ENCODE assay signal across 11 mouse cellular contexts in the genomic region with DNA sequence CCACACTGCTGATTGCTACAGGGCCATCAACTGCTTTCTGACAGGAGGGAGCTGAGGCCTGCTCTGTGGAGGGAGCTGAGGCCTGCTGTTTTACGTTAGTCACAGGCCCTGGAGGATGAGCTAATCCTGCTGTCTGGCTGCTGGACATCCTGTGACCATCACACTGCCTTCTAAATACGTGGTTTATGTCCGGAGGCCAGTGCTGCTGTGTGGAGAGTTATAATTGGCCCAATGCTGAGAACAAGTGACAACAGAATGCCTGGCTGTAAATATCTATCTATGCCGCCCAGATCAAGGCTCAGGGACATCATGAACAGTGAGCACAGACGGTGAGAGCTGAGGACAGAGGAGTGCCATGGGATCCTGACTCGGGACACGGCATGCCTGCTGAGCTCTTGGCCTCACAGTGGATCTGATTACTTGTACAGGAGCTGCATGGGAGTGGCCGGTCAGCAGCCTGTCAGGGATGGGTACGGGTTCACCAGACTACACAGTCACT. TPM values are rescaled to one million over a fixed set of nuclear protein-coding genes. Genes with fewer than 3 reads are reported as not detected.
A peak's percentile ranks its signal among the peaks of the same experiment; 100 is the strongest.
DNase-seq lines count a peak whose midpoint lies in the region; ATAC-seq and TF ChIP-seq lines count a peak whose summit lies in the region.
"Had no signal": no experiment of that assay in that cellular context is flagged by ENCODE, and none has a peak within 500 bp of the region (broad histone marks: within the 10 kb centered on the region; RNA-seq: fewer than 3 reads in every experiment).

No protein-coding gene starts in this region.

- H3K4me3 ChIP-seq in C2C12 (ENCODE audit: insufficient read depth, poor library complexity, severe bottlenecking) = no peak overlapping the region
- H3K4me3 ChIP-seq in heart, embryonic 15.5 days = no peak overlapping the region
- H3K4me3 ChIP-seq: left cerebral cortex, adult 2 months; midbrain, embryonic 15.5 days had no signal

- ATAC-seq in heart, embryonic 15.5 days (replicated peaks; ENCODE audit: insufficient number of reproducible peaks, insufficient read depth, low FRiP score, low read depth) = peak; percentile 60
- ATAC-seq: midbrain, embryonic 15.5 days had no signal

- no peaks in the 10 kb centered on the region for H3K27me3 ChIP-seq in C2C12 (ENCODE audit: control insufficient read depth, insufficient read depth, insufficient read length)
- no peaks in the 10 kb centered on the region for H3K27me3 ChIP-seq in heart, embryonic 15.5 days
- H3K27me3 ChIP-seq: midbrain, embryonic 15.5 days had no signal

- no peak overlapping the region for H3K9ac ChIP-seq in heart, embryonic 15.5 days
- H3K9ac ChIP-seq: midbrain, embryonic 15.5 days had no signal

- H3K79me2 ChIP-seq in C2C12 (ENCODE audit: control insufficient read depth, insufficient read depth) = no peaks in the 10 kb centered on the region

- H3K27ac ChIP-seq in heart, embryonic 15.5 days = peak overlapping the region; percentile 10
- H3K27ac ChIP-seq: left cerebral cortex, adult 2 months; midbrain, embryonic 15.5 days had no signal

- H3K36me3 ChIP-seq in C2C12 (ENCODE audit: control insufficient read depth, insufficient read depth) = peaks cover 3% of the 10 kb centered on the region
- 0 out of 2 replicates have a peak, but pooled peaks cover 1% of the 10 kb centered on the region for H3K36me3 ChIP-seq in heart, embryonic 15.5 days
- H3K36me3 ChIP-seq: midbrain, embryonic 15.5 days had no signal

- no peak for TF ChIP-seq CTCF in C2C12 (IDR thresholded peaks at IDR 0.05; ENCODE audit: control insufficient read depth, insufficient read depth, insufficient read length)

- H3K4me1 ChIP-seq in heart, embryonic 15.5 days (replicated peaks) = peaks cover 12% of the 10 kb centered on the region

- H3ac ChIP-seq in C2C12 (ENCODE audit: control insufficient read depth, insufficient read length, low read depth) = peak overlapping the region; percentile 8

- peak; percentile 93 for DNase-seq in heart, adult 11 months
- DNase-seq in heart, adult 9 months (ENCODE audit: low spot score in 2 of 2) = no peak
- DNase-seq in cerebellum, adult 8-10 months = peak; percentile 28
- DNase-seq in right cerebral cortex, postnatal 14 days = no peak
- DNase-seq in thymus, postnatal 36 days = no peak
- DNase-seq in urinary bladder, postnatal 25 days (ENCODE audit: low spot score) = no peak
- DNase-seq: spleen, adult 18-20 months had no signal

- H3K79me3 ChIP-seq in C2C12 (ENCODE audit: low read depth) = no peaks in the 10 kb centered on the region

- no peaks in the 10 kb centered on the region for H3K9me3 ChIP-seq in heart, embryonic 15.5 days (replicated peaks)
- H3K9me3 ChIP-seq: midbrain, embryonic 15.5 days had no signal

- H3K4me2 ChIP-seq in heart, embryonic 15.5 days = no peak overlapping the region
- H3K4me2 ChIP-seq: midbrain, embryonic 15.5 days had no signal

- 35% methylated on average over 9 of the region's 9 CpGs for WGBS in heart, embryonic 15.5 days

TF ChIP-seq in C2C12, 6 proteins besides CTCF, POLR2A, EP300 and RAD21:
- TF ChIP-seq MAX (IDR thresholded peaks at IDR 0.05) (peak; percentile 57), CEBPB (IDR thresholded peaks at IDR 0.05; ENCODE audit: low read depth) (no peak), MYOD1 (IDR thresholded peaks at IDR 0.05; ENCODE audit: control insufficient read depth, insufficient read length, low read depth) (peak; percentile 27), MYOG (IDR thresholded peaks at IDR 0.05; ENCODE audit: control insufficient read depth, extremely low read depth, insufficient read length) (no peak)

RNA-seq across cellular contexts. Expression of a gene that starts 34.4 kb away (rescaled TPM):
- polyA plus RNA-seq in C2C12 (2012; fragmentation: generic; extraction: Trizol) = 40.0 TPM
- 86.6 and 99.9 TPM in 2 replicates for polyA plus RNA-seq in heart, embryonic 15.5 days (2015; fragmentation: Nextera tagmentation; extraction: Ambion mirVana)

RNA-seq across cellular contexts. Expression of a gene that starts 34.7 kb away (rescaled TPM):
- polyA plus RNA-seq in C2C12 (2012; fragmentation: generic; extraction: Trizol) = 4.8 TPM
- polyA plus RNA-seq in heart, embryonic 15.5 days (2015; fragmentation: Nextera tagmentation; extraction: Ambion mirVana) = 3.8 and 7.8 TPM in 2 replicates

RNA-seq across cellular contexts. Expression of a gene that starts 59.6 kb away (rescaled TPM):
- 4.8 TPM for polyA plus RNA-seq in C2C12 (2012; fragmentation: generic; extraction: Trizol)
- polyA plus RNA-seq in heart, embryonic 15.5 days (2015; fragmentation: Nextera tagmentation; extraction: Ambion mirVana) = 11.1 and 15.3 TPM in 2 replicates

Comparison
In these comparisons a context has a peak if more than half of its experiments do, and no peak if none do; other contexts are left out.
1. DNase-seq: peak in heart, adult 11 months (single experiment) and cerebellum, adult 8-10 months (single experiment); none in heart, adult 9 months (0 of 2), right cerebral cortex, postnatal 14 days (single experiment), thymus, postnatal 36 days (0 of 2) and urinary bladder, postnatal 25 days (single experiment).